Mouse (Mus musculus): ENCODE results near the gene Stk10.
A peak's percentile ranks its signal among the peaks of the same experiment; 100 is the strongest.

Stk10 gene

GRCm38 (mm10) chr11:32567000-32567855 is 34.1 kb downstream of the Stk10 start:
- no peak for DNase-seq (ENCODE audit: low read depth, low spot score)

- DNase-seq (ENCODE audit: low read depth, low spot score): no peak
Observed at GRCm38 (mm10) chr11:32568060-32568459, 35.0 kb downstream of the Stk10 start.

- no peak for DNase-seq (ENCODE audit: low read depth, low spot score)
Observed at GRCm38 (mm10) chr11:32568637-32569293, 35.7 kb downstream of the Stk10 start.

- DNase-seq (ENCODE audit: low read depth, low spot score): no peak
Observed at GRCm38 (mm10) chr11:32571103-32571502, 38.0 kb downstream of the Stk10 start.

- no peak for DNase-seq (ENCODE audit: low read depth, low spot score)
Observed at GRCm38 (mm10) chr11:32573669-32574068, 40.6 kb downstream of the Stk10 start.

GRCm38 (mm10) chr11:32575964-32576759 is 43.1 kb downstream of the Stk10 start:
- DNase-seq (ENCODE audit: low read depth, low spot score): no peak

GRCm38 (mm10) chr11:32576760-32577050 is 43.6 kb downstream of the Stk10 start:
- no peak for DNase-seq (ENCODE audit: low read depth, low spot score)

GRCm38 (mm10) chr11:32580305-32580947 is 47.3 kb downstream of the Stk10 start:
- DNase-seq (ENCODE audit: low read depth, low spot score): peak; percentile 93

- no peak for DNase-seq (ENCODE audit: low read depth, low spot score)
Observed at GRCm38 (mm10) chr11:32581031-32581430, 47.9 kb downstream of the Stk10 start.

- peak; percentile 81 for DNase-seq (ENCODE audit: low read depth, low spot score)
Observed at GRCm38 (mm10) chr11:32582813-32583212, 49.7 kb downstream of the Stk10 start.

GRCm38 (mm10) chr11:32585996-32586395 is 52.9 kb downstream of the Stk10 start:
- no peak for DNase-seq (ENCODE audit: low read depth, low spot score)

- DNase-seq (ENCODE audit: low read depth, low spot score): peak; percentile 74
Observed at GRCm38 (mm10) chr11:32587191-32588089, 54.3 kb downstream of the Stk10 start.

- peak; percentile 87 for DNase-seq (ENCODE audit: low read depth, low spot score)
Observed at GRCm38 (mm10) chr11:32588090-32588891, 55.2 kb downstream of the Stk10 start.

GRCm38 (mm10) chr11:32588892-32589172 is 55.7 kb downstream of the Stk10 start:
- DNase-seq (ENCODE audit: low read depth, low spot score): no peak

- DNase-seq (ENCODE audit: low read depth, low spot score): no peak
Observed at GRCm38 (mm10) chr11:32589201-32589600, 56.1 kb downstream of the Stk10 start.

- no peak for DNase-seq (ENCODE audit: low read depth, low spot score)
Observed at GRCm38 (mm10) chr11:32589791-32590190, 56.7 kb downstream of the Stk10 start.

- DNase-seq (ENCODE audit: low read depth, low spot score): no peak
Observed at GRCm38 (mm10) chr11:32590205-32590604, 57.1 kb downstream of the Stk10 start.

- DNase-seq (ENCODE audit: low read depth, low spot score): peak; percentile 81
Observed at GRCm38 (mm10) chr11:32591921-32592850, 59.1 kb downstream of the Stk10 start.

GRCm38 (mm10) chr11:32593081-32593480 is 60.0 kb downstream of the Stk10 start:
- no peak for DNase-seq (ENCODE audit: low read depth, low spot score)
